Mouse (Mus musculus): ENCODE measurements around the gene Prpf4. TPM values are rescaled to one million over a fixed set of nuclear protein-coding genes. Genes with fewer than 3 reads are reported as not detected.

The Prpf4 gene
- polyA plus RNA-seq (2015; fragmentation: Nextera tagmentation; extraction: Ambion mirVana): 20.7 and 21.4 TPM in 2 replicates

DNA sequence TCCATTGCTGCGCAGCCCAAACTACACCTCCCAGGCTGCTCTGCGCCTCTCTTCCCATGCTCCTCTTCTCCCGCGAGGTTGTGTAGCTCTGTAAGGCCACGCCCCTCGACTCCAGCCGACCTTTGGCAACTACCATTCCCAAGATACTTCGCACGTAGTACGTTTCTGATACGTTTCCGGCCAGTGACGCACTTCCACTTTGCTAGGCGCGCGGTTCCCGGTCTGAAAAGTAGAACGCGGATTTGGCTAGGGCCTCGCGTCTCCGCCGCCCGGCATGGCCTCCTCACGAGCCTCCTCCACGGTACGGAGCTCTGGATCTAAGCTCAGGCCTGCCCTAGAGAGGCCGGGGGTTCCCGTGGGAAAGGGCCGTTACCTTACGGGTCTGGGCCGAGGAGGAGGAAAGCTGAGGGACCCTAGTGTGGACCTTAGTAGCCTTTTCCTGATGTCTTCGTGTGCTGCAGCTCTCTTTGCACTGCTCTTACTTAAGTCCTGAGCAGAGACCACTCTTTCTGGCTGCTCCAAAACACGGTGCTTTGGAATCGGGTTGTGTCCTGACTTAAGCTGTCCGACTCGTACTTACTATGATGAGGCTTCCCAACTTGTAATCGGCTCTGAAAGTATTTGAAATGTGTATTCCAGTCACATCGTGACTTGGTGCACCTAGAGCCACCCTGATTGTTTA is at the start of gene Prpf4, which contains the start of gene Cdc26:
Gene Prpf4, plus strand, starts transcription at position 197 of the 682 bp plus-strand sequence.
Gene Cdc26, minus strand, starts transcription at position 42 of the 682 bp plus-strand sequence.
- ATAC-seq (ENCODE audit: low read depth): peak; percentile 99
- Histone ChIP-seq H3K36me3 (ENCODE audit: control insufficient read depth, insufficient read depth, low read length) (peaks cover 22% of the 10 kb centered on the region), H3K9me3 (ENCODE audit: control insufficient read depth, low read length) (no peaks in the 10 kb centered on the region), H3K27ac (ENCODE audit: low read length) (peak within 1 kb of the TSS; percentile 90), H3K4me3 (ENCODE audit: low read length) (peak within 1 kb of the TSS; percentile 97), H3K4me1 (replicated peaks; ENCODE audit: control insufficient read depth, insufficient read depth, low read length) (peaks cover 12% of the 10 kb centered on the region), H3K9ac (ENCODE audit: low read length) (peak within 1 kb of the TSS; percentile 98), H3K27me3 (ENCODE audit: control insufficient read depth, insufficient read depth, low read depth, low read length) (no peaks in the 10 kb centered on the region), H3K4me2 (ENCODE audit: low read depth, low read length) (peak within 1 kb of the TSS; percentile 60)
- WGBS: under 1% methylated on average over 39 of the region's 39 CpGs

DNA sequence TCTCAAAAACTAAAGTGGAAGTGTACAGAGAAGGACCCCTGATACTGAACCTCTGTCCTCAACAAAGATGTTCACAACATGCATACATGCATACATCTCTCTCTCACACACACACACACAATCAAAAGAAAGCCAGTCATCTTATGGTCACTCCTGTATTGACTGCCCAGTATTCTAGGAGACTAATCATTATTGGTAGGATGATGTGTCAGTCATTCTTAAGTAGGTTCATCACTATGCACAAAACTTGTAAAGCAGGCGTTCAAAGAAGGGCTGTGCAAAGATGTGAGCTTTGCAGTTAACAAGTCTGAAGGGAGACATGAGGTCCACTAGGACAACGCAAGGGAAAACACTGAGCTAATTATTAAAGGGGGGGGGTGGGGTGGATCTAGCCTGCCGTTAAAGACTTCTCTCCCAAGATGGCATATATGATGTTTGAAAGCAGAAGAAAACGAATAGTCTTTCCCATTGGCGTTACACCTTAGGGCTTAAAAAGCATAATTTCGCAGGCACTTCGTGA is 49.3 kb upstream of the Prpf4 start:
- WGBS: 37% methylated on average over 7 of the region's 7 CpGs
- no peaks in the 10 kb centered on the region for H3K27me3 ChIP-seq (ENCODE audit: control insufficient read depth, insufficient read depth, low read depth, low read length)
- H3K9me3 ChIP-seq (ENCODE audit: control insufficient read depth, low read length): no peaks in the 10 kb centered on the region
- peak overlapping the region; percentile 86 for H3K9ac ChIP-seq (ENCODE audit: low read length)
- H3K4me1 ChIP-seq (replicated peaks; ENCODE audit: control insufficient read depth, insufficient read depth, low read length): peaks cover 19% of the 10 kb centered on the region
- H3K27ac ChIP-seq (ENCODE audit: low read length): no peak overlapping the region; the same call in 1 of the 2 replicates
- no peak for ATAC-seq (ENCODE audit: low read depth)
- H3K4me3 ChIP-seq (ENCODE audit: low read length): peak overlapping the region; percentile 78
- peak overlapping the region; percentile 84 for H3K4me2 ChIP-seq (ENCODE audit: low read depth, low read length)
- peaks cover 2% of the 10 kb centered on the region; the same call in 1 of the 2 replicates for H3K36me3 ChIP-seq (ENCODE audit: control insufficient read depth, insufficient read depth, low read length)

DNA sequence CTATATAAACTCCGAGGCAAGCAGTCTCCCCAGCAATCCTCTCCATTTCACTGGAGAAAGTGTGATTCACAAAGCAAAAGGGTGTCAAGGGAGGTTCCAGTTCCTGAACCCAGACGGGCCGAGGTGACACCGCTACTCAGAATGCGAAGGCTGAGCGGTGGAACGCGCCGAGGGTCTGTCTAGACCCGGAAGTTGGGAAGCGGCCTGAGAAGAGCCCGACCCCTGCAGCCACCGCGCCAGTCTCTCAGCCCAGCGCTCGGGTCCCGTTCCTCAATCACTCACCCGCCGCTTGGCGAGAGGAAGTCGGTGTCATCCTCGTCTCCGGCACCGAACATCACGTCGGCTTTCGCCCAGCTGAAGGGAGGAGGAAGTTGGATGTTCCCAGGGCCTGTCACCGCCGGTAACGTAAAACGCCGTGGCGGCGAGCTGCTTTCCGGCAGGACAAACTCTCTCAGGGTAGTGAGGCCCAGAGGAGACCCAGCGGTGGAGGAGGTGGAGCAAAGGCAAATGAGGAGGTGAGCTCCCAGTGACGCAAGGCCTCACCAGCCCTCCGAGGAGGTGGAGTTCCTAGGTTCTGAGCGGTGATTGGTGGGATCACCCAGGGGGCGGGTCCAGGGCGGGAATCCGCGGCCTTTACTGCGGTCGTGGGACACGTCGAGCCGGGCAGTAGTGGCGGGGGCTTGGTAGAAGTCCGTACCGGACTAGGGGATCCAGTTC is 48.4 kb upstream of the Prpf4 start, which contains the start of the genes Fkbp15 and Slc31a1:
Gene Fkbp15, minus strand, starts transcription at position 461 of the 717 bp plus-strand sequence.
Gene Slc31a1, plus strand, starts transcription at position 640 of the 717 bp plus-strand sequence.
- H3K36me3 ChIP-seq (ENCODE audit: control insufficient read depth, insufficient read depth, low read length): peaks cover 3% of the 10 kb centered on the region; the same call in 1 of the 2 replicates
- peaks cover 19% of the 10 kb centered on the region for H3K4me1 ChIP-seq (replicated peaks; ENCODE audit: control insufficient read depth, insufficient read depth, low read length)
- no peaks in the 10 kb centered on the region for H3K9me3 ChIP-seq (ENCODE audit: control insufficient read depth, low read length)
- WGBS: 0% methylated on average over 51 of the region's 51 CpGs
- no peaks in the 10 kb centered on the region for H3K27me3 ChIP-seq (ENCODE audit: control insufficient read depth, insufficient read depth, low read depth, low read length)
- peak; percentile 100 for ATAC-seq (ENCODE audit: low read depth)
- peak within 1 kb of the TSS; percentile 73 for H3K27ac ChIP-seq (ENCODE audit: low read length)
- H3K4me3 ChIP-seq (ENCODE audit: low read length): peak within 1 kb of the TSS; percentile 78
- peak within 1 kb of the TSS; percentile 84 for H3K4me2 ChIP-seq (ENCODE audit: low read depth, low read length)
- peak within 1 kb of the TSS; percentile 86 for H3K9ac ChIP-seq (ENCODE audit: low read length)

DNA sequence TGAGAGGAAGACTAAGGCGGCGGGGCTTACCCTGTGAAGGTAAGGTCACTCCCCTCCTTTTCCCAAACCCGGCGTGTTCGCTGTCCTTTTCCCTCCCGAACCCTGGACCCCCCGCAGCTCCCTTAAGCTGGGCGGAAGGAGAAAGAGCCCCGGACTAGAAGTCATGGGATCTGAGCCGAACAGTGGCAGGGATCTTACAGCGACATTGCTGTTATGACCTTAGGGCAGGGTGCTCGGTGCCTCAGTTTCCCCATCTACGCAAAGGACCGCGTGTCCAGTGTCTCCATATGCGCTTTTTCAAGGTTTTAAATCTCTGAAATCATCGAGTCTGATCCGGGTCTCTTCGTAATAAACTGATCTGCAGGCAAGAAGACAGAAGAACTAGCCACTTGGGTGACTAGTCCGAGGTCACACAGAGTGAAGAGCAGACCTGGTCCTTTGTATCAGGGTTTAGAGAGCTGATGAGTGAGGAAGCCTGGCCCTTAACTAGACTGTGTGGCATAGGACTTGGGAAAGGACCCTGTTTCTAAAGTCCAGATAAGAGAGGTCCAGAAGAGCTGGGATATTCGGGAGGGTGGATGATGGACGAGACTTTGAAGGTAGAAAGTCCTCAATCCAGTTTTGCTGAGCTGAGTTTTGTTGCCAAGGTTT is 47.7 kb upstream of the Prpf4 start:
- 1% methylated on average over 22 of the region's 22 CpGs for WGBS
- peak; percentile 61 for ATAC-seq (ENCODE audit: low read depth)

DNA sequence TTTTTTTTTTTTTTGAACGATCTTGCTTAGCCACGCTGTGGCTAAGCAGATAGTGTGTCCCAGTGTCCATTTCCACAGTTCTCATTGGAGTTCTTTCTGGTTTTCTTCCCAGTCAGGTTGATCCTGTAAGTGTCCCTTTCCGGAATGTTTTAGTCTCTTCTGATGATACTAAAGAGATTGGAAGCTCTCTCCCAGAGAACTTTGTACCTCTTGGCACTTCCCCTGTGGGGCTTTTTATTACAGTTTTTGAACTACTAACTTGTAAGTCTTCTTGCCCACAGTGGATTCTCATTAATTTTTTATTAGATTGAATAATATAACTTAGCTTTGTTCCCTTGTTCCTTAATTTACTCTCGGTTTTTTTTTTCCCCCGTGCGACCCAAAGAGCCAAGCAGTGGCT is 47.0 kb upstream of the Prpf4 start:
- H3K36me3 ChIP-seq (ENCODE audit: control insufficient read depth, insufficient read depth, low read length): peaks cover 3% of the 10 kb centered on the region; the same call in 1 of the 2 replicates
- ATAC-seq (ENCODE audit: low read depth): no peak

More for the DNA sequence above, 47.7 kb upstream of the Prpf4 start:
- Histone ChIP-seq H3K4me2 (ENCODE audit: low read depth, low read length) (peak overlapping the region; percentile 62), H3K9me3 (ENCODE audit: control insufficient read depth, low read length) (no peaks in the 10 kb centered on the region), H3K4me3 (ENCODE audit: low read length) (peak overlapping the region; percentile 78), H3K27me3 (ENCODE audit: control insufficient read depth, insufficient read depth, low read depth, low read length) (no peaks in the 10 kb centered on the region), H3K36me3 (ENCODE audit: control insufficient read depth, insufficient read depth, low read length) (peaks cover 3% of the 10 kb centered on the region; the same call in 1 of the 2 replicates), H3K27ac (ENCODE audit: low read length) (peak overlapping the region; percentile 26; the same call in 1 of the 2 replicates), H3K4me1 (replicated peaks; ENCODE audit: control insufficient read depth, insufficient read depth, low read length) (peaks cover 19% of the 10 kb centered on the region), H3K9ac (ENCODE audit: low read length) (peak overlapping the region; percentile 75)

DNA sequence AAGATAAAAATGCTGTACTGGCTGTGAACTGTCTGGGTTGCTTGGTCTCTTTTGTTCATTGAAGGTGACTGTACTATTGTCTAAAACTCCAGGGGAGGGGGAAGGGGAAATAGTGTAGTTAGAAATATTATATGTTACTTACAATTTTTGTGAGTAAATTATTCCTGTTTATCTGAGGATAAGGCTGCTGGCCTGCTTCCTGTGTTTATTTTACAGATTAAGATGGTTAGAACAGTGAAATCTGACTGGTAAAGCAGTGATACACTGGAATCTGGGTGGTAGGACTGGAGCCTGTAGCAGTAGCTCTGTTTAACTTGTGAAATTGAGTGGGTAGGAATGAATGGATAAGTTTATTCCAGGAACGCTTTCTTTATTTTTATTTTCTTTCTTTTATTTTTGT is 46.6 kb upstream of the Prpf4 start:
- Histone ChIP-seq H3K27me3 (ENCODE audit: control insufficient read depth, insufficient read depth, low read depth, low read length) (no peaks in the 10 kb centered on the region), H3K4me1 (replicated peaks; ENCODE audit: control insufficient read depth, insufficient read depth, low read length) (peaks cover 19% of the 10 kb centered on the region), H3K4me2 (ENCODE audit: low read depth, low read length) (peak overlapping the region; percentile 62), H3K9me3 (ENCODE audit: control insufficient read depth, low read length) (no peaks in the 10 kb centered on the region), H3K27ac (ENCODE audit: low read length) (peak overlapping the region; percentile 27; the same call in 1 of the 2 replicates), H3K36me3 (ENCODE audit: control insufficient read depth, insufficient read depth, low read length) (peaks cover 3% of the 10 kb centered on the region; the same call in 1 of the 2 replicates), H3K4me3 (ENCODE audit: low read length) (peak overlapping the region; percentile 78), H3K9ac (ENCODE audit: low read length) (peak overlapping the region; percentile 75)
- WGBS: 84% methylated on average over 1 of the region's 1 CpGs
- no peak for ATAC-seq (ENCODE audit: low read depth)

More for the DNA sequence above, 47.0 kb upstream of the Prpf4 start:
- no peaks in the 10 kb centered on the region for H3K27me3 ChIP-seq (ENCODE audit: control insufficient read depth, insufficient read depth, low read depth, low read length)
- peak overlapping the region; percentile 78 for H3K4me3 ChIP-seq (ENCODE audit: low read length)
- H3K9ac ChIP-seq (ENCODE audit: low read length): peak overlapping the region; percentile 75
- no peaks in the 10 kb centered on the region for H3K9me3 ChIP-seq (ENCODE audit: control insufficient read depth, low read length)
- WGBS: 19% methylated on average over 6 of the region's 6 CpGs
- peak overlapping the region; percentile 62 for H3K4me2 ChIP-seq (ENCODE audit: low read depth, low read length)
- peaks cover 19% of the 10 kb centered on the region for H3K4me1 ChIP-seq (replicated peaks; ENCODE audit: control insufficient read depth, insufficient read depth, low read length)
- peak overlapping the region; percentile 27; the same call in 1 of the 2 replicates for H3K27ac ChIP-seq (ENCODE audit: low read length)

DNA sequence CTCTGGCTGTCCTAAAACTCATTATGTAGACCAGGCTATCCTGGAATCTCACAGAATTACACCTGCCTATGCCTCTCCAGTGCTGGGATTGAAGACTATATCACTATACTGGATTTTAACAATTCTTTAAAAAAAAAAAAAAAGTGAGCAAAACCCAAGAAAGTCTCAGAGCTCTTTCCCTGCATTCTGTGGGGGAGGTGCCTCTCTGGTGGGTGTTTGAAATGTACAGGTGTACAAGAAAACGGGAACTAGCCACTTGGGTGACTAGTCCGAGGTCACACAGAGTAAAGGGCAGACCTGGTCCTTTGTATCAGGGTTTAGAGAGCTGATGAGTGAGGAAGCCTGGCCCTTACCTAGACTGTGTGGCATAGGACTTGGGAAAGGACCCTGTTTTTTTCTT is 46.2 kb upstream of the Prpf4 start:
- 72% methylated on average over 2 of the region's 2 CpGs for WGBS
- Histone ChIP-seq H3K27ac (ENCODE audit: low read length) (no peak overlapping the region), H3K27me3 (ENCODE audit: control insufficient read depth, insufficient read depth, low read depth, low read length) (no peaks in the 10 kb centered on the region), H3K9ac (ENCODE audit: low read length) (no peak overlapping the region), H3K4me1 (replicated peaks; ENCODE audit: control insufficient read depth, insufficient read depth, low read length) (peaks cover 19% of the 10 kb centered on the region), H3K9me3 (ENCODE audit: control insufficient read depth, low read length) (no peaks in the 10 kb centered on the region), H3K36me3 (ENCODE audit: control insufficient read depth, insufficient read depth, low read length) (peaks cover 3% of the 10 kb centered on the region; the same call in 1 of the 2 replicates), H3K4me2 (ENCODE audit: low read depth, low read length) (no peak overlapping the region), H3K4me3 (ENCODE audit: low read length) (no peak overlapping the region)
- no peak for ATAC-seq (ENCODE audit: low read depth)

DNA sequence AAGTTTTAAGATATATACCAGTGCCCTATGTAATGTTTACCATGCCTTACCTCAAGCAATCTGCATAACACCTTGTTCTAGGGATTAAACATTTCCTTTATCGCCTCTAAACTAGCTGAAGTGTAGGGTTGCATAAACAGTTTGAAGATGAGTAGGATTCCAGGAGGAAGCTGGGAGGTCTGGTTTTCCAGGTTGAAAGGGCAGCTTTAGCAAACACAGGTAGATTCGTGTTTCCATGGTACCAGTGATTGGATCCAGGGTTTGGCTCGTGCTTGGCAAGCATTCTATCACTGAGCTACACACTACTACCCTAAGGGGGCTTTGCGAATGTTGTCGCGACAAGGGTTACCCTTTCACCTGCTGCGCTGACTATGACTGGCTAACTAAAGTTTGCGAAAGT is 44.3 kb upstream of the Prpf4 start:
- ATAC-seq (ENCODE audit: low read depth): no peak
- peaks cover 14% of the 10 kb centered on the region for H3K4me1 ChIP-seq (replicated peaks; ENCODE audit: control insufficient read depth, insufficient read depth, low read length)
- no peak overlapping the region for H3K4me3 ChIP-seq (ENCODE audit: low read length)
- H3K27me3 ChIP-seq (ENCODE audit: control insufficient read depth, insufficient read depth, low read depth, low read length): no peaks in the 10 kb centered on the region
- H3K4me2 ChIP-seq (ENCODE audit: low read depth, low read length): no peak overlapping the region
- WGBS: 69% methylated on average over 8 of the region's 8 CpGs
- H3K9ac ChIP-seq (ENCODE audit: low read length): no peak overlapping the region
- H3K36me3 ChIP-seq (ENCODE audit: control insufficient read depth, insufficient read depth, low read length): peaks cover 3% of the 10 kb centered on the region; the same call in 1 of the 2 replicates
- no peaks in the 10 kb centered on the region for H3K9me3 ChIP-seq (ENCODE audit: control insufficient read depth, low read length)
- no peak overlapping the region for H3K27ac ChIP-seq (ENCODE audit: low read length)

Data from lung, embryonic 16.5 days (tissue).